Mouse (Mus musculus) small intestine, adult 2 months (tissue): ENCODE measurements at regions not wholly inside any gene's neighbourhood (a gene's known extent, or its start where the extent isn't known, plus 50 kb on each side); places are given as distances from the start of the nearest gene placed in this dataset.

ENCODE experiments used
- H3K27ac ChIP-seq: fragments of 200-500 bp; 2 replicates; pipeline ENCODE4 v1.5.1; 2012; ENCODE audit warnings: low read depth, low read length, control low read depth, inconsistent platforms; ENCODE audit not compliant: insufficient read depth
- H3K27me3 ChIP-seq: fragments of 200-500 bp; 2 replicates; pipeline ENCODE4 v1.6.1; 2012; ENCODE audit warnings: mild to moderate bottlenecking, moderate library complexity, low read length, inconsistent platforms; ENCODE audit not compliant: control insufficient read depth, insufficient read depth
- H3K36me3 ChIP-seq: fragments of 200-500 bp; 2 replicates; pipeline ENCODE4 v1.6.1; 2012; ENCODE audit warnings: mild to moderate bottlenecking, low read length, control low read depth, inconsistent platforms; ENCODE audit not compliant: control insufficient read depth, insufficient read depth
- H3K4me1 ChIP-seq: fragments of 200-500 bp; 2 replicates; pipeline ENCODE4 v1.6.1; 2012; ENCODE audit warnings: low read length, inconsistent platforms, mixed read lengths; ENCODE audit not compliant: control insufficient read depth, insufficient read depth, insufficient read length
- H3K4me3 ChIP-seq: fragments of 200-500 bp; 2 replicates; pipeline ENCODE4 v1.5.1; 2012; ENCODE audit warnings: low read depth, mild to moderate bottlenecking, control low read depth, inconsistent platforms, low read length, moderate library complexity
- CTCF ChIP-seq: fragments of 200-500 bp; IDR thresholded peaks from 2 replicates; pipeline ENCODE4 v1.5.1; 2012; ENCODE audit warnings: low read depth, mild to moderate bottlenecking, control low read depth, inconsistent platforms, low read length, moderate library complexity, mixed read lengths; ENCODE audit not compliant: insufficient replicate concordance, insufficient read length; ENCODE audit errors: extremely low read depth
- POLR2A ChIP-seq: fragments of 200-500 bp; IDR thresholded peaks from 2 replicates; pipeline ENCODE4 v1.6.1; 2012; ENCODE audit warnings: low read depth, mild to moderate bottlenecking, control low read depth, inconsistent platforms, low read length, moderate library complexity
- WGBS: fragments of 180-500 bp; shearing (Covaris S2); methylation state at CpG from one replicate; pipeline ENCODE4 v1.1.7; 2018; 5-methylcytosine and 5-hydroxymethylcytosine counted together

- Histone ChIP-seq H3K36me3 (no peaks in the 10 kb centered on the region), H3K4me3 (no peak overlapping the region), H3K4me1 (no peaks in the 10 kb centered on the region), H3K27me3 (no peaks in the 10 kb centered on the region), H3K27ac (no peak overlapping the region)
- TF ChIP-seq CTCF (no peak), POLR2A (no peak)
Observed at GRCm38 (mm10) chr13:83951163-83951562, 270.9 kb upstream of the Tmem161b start.

- 71% methylated on average over 3 of the region's 3 CpGs for WGBS
- Histone ChIP-seq H3K4me3 (no peak overlapping the region), H3K36me3 (no peaks in the 10 kb centered on the region), H3K27me3 (no peaks in the 10 kb centered on the region), H3K4me1 (no peaks in the 10 kb centered on the region), H3K27ac (no peak overlapping the region)
- TF ChIP-seq POLR2A (no peak), CTCF (no peak)
Observed at GRCm38 (mm10) chr13:83951808-83952207, 270.3 kb upstream of the Tmem161b start.

- Histone ChIP-seq H3K4me3 (no peak overlapping the region), H3K27ac (no peak overlapping the region), H3K27me3 (no peaks in the 10 kb centered on the region), H3K36me3 (no peaks in the 10 kb centered on the region), H3K4me1 (no peaks in the 10 kb centered on the region)
- WGBS: 25% methylated on average over 4 of the region's 4 CpGs
- TF ChIP-seq POLR2A: no peak
- TF ChIP-seq CTCF: no peak
Observed at GRCm38 (mm10) chr13:83952353-83952752, 269.7 kb upstream of the Tmem161b start.

DNA sequence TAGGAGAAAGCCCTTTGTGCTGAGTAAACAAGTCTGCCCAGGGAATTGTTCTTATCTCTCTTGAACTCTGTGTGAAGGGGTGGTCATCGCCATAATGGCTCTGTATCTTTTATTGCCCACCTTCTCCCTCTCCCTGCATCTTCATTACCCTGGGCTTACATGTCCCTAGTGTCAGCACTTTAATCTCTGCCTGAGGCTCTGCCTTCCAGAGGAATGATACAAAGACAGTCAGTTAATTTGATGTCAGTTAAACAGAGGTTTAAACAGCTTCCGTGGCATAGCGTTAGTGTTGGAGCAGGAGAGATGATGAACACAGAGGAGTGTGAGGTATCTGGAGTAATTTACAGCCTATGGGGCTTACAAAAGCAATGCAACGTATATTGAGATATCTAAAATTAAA is 269.2 kb upstream of the Tmem161b start:
- H3K36me3 ChIP-seq: no peaks in the 10 kb centered on the region
- H3K4me1 ChIP-seq: no peaks in the 10 kb centered on the region
- no peak overlapping the region for H3K27ac ChIP-seq
- TF ChIP-seq POLR2A (no peak), CTCF (no peak)
- no peaks in the 10 kb centered on the region for H3K27me3 ChIP-seq
- H3K4me3 ChIP-seq: no peak overlapping the region
- 23% methylated on average over 4 of the region's 4 CpGs for WGBS

DNA sequence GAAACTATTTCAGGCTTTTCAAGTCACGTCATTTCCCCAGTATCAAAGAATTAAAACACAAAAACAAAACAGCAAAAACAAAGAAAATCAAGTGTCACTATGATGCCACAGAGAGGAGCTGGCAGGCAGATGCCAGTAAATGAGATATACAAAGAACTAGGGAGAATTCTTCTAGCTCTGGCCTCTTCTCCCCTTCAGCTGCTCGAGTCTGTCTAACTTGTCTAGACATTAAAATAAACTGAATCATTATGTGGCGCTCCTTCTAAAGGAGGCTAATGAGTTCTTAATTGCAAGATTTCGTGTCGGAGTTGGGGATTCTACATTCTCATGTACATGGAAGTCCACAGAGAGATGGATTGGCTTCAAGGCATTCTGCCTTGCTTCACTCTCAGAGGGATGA is 266.4 kb upstream of the Tmem161b start:
- Histone ChIP-seq H3K27ac (no peak overlapping the region), H3K36me3 (no peaks in the 10 kb centered on the region), H3K27me3 (no peaks in the 10 kb centered on the region), H3K4me1 (no peaks in the 10 kb centered on the region), H3K4me3 (no peak overlapping the region)
- TF ChIP-seq POLR2A: no peak
- no peak for TF ChIP-seq CTCF
- 66% methylated on average over 5 of the region's 5 CpGs for WGBS

DNA sequence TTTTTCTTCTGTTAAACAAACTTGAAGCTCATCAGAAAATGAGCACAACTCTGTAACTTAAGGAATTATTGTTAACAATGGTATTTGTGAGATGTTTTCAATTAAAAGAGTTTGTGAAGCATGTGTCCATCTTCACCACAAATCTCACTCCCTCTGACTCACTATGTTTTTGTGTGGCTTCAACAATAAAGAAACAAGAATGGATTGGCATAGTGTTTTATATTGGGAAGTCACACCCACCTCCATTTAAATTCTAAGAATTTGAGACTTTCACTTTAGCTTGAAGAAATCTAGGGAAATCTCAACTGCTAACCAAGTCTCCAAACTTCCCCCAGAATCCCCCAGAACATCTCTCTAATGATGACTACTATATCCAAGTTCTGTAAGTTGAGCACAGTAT is 243.6 kb upstream of the Tmem161b start:
- no peak for TF ChIP-seq POLR2A
- TF ChIP-seq CTCF: no peak
- no peak overlapping the region for H3K27ac ChIP-seq
- H3K4me3 ChIP-seq: no peak overlapping the region
- no peaks in the 10 kb centered on the region for H3K4me1 ChIP-seq
- H3K27me3 ChIP-seq: no peaks in the 10 kb centered on the region
- H3K36me3 ChIP-seq: no peaks in the 10 kb centered on the region

- Histone ChIP-seq H3K27ac (no peak overlapping the region), H3K36me3 (no peaks in the 10 kb centered on the region), H3K27me3 (no peaks in the 10 kb centered on the region), H3K4me1 (no peaks in the 10 kb centered on the region), H3K4me3 (no peak overlapping the region)
- no peak for TF ChIP-seq POLR2A
- no peak for TF ChIP-seq CTCF
Observed at GRCm38 (mm10) chr13:83979535-83979934, 242.6 kb upstream of the Tmem161b start.

DNA sequence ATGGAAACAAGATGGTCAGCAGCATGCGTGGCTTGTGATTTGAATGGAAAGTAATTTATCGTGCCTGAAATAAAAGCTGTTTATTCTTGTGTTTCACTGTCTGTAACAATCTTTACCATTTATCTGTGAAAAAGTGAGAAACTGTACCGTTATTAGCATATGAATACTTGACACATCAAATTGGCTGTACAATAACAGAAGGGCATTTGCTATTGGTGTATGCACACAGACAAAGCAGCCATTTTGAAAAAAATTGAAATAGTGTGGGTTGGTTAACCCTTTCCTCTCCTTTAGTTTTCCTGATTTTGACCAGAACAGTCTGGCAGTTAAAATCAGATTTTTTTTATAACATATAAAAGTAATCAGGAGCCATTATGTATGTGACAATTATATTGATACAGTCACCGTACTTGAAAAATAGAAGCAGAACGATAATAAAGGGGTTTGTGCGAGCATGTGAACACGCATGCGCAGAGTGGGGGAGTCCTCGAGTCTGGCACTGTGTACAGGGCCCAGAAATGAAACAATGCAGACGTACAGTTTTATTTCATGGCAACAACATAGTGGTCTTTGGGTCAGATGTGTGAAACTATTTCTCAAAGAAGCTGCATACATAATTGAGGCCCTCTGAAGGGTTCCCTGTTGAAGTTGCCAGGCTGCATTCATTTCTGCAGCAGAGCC is 237.3 kb upstream of the Tmem161b start:
- Histone ChIP-seq H3K4me3 (no peak overlapping the region), H3K4me1 (no peaks in the 10 kb centered on the region), H3K27me3 (no peaks in the 10 kb centered on the region), H3K36me3 (no peaks in the 10 kb centered on the region), H3K27ac (no peak overlapping the region)
- 80% methylated on average over 10 of the region's 10 CpGs for WGBS
- TF ChIP-seq POLR2A (no peak), CTCF (no peak)
